ENCODE assay signal across 8 mouse cellular contexts in the genomic region with DNA sequence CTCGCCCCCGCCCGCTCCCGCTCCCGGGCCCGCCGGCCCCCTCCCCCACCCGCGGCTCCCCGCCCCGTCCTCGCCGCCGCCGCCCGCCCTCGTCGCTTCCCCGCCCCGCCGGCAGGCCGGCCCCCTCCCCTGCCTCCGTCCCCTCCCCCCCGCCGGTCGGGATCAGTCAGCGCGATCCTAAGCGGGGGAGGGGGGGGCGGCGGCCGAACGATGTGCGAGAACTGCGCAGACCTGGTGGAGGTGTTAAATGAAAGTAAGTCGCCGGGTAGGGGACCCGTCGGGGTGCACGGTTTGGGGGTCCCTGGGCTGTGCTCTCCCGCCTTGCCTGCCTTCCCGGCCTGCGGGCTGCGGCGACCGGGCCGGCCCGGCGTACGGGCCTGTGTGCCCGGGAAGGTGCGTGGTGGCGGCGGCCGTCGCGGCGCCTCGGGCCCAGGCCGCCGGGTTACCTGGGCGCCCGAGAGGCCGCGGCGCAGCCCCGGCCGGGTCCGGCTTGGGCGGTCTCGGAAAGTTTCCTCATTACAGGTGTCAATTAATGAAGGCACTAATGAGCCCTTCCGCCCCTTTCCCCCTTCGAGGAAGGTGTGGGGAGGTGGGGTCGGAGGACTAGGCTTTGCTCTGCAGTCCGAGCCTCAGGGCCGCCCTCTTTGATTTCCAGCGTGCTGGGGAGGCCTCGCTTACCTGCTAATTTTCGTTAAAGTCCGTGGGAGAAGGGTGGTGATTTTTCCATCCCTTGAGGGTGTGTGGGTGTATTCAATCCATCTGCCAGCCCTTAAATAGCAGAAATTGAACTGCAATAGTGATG. TPM values are rescaled to one million over a fixed set of nuclear protein-coding genes. Genes with fewer than 3 reads are reported as not detected.
DNase-seq lines count a peak whose midpoint lies in the region; ATAC-seq and TF ChIP-seq lines count a peak whose summit lies in the region.

A gene (plus strand): TSS at position 132 of the 802 bp plus-strand sequence.

- H3K4me3 ChIP-seq in embryonic fibroblast, embryonic 13.5 days (ENCODE audit: insufficient read depth, low read length) = peak within 1 kb of the TSS; percentile 80
- H3K4me3 ChIP-seq in heart, embryonic 10.5 days = peak within 1 kb of the TSS; percentile 92
- peak within 1 kb of the TSS; percentile 98 for H3K4me3 ChIP-seq in kidney, embryonic 15.5 days (replicated peaks)
- peak within 1 kb of the TSS; percentile 97 for H3K4me3 ChIP-seq in liver, embryonic 12.5 days
- peak within 1 kb of the TSS; percentile 80 for H3K4me3 ChIP-seq in stomach, embryonic 14.5 days (ENCODE audit: low read depth, low read length)

- ATAC-seq in kidney, embryonic 15.5 days (replicated peaks; ENCODE audit: low FRiP score) = peak; percentile 74
- peak; percentile 65 for ATAC-seq in liver, embryonic 12.5 days
- ATAC-seq in stomach, embryonic 14.5 days (ENCODE audit: insufficient number of reproducible peaks, insufficient read depth, low FRiP score, low read depth) = no peak; the same call in 1 of the 2 replicates

- peak; percentile 28; the same call in 1 of the 2 replicates for TF ChIP-seq POLR2A in embryonic fibroblast, embryonic 13.5 days (IDR thresholded peaks at IDR 0.05; ENCODE audit: low read depth, low read length)

- peak within 1 kb of the TSS; percentile 95 for H3K27ac ChIP-seq in embryonic fibroblast, embryonic 13.5 days (ENCODE audit: insufficient read depth, low read length)
- peak within 1 kb of the TSS; percentile 99 for H3K27ac ChIP-seq in heart, embryonic 10.5 days
- peak within 1 kb of the TSS; percentile 99 for H3K27ac ChIP-seq in kidney, embryonic 15.5 days
- H3K27ac ChIP-seq in liver, embryonic 12.5 days = peak within 1 kb of the TSS; percentile 99
- peak within 1 kb of the TSS; percentile 99 for H3K27ac ChIP-seq in stomach, embryonic 14.5 days (ENCODE audit: low read length)

- WGBS in heart, embryonic 10.5 days = under 1% methylated on average over 64 of the region's 80 CpGs
- under 1% methylated on average over 48 of the region's 80 CpGs for WGBS in kidney, embryonic 15.5 days
- WGBS in liver, embryonic 12.5 days (ENCODE audit: insufficient replicate concordance) = under 1% methylated on average over 46 of the region's 80 CpGs
- WGBS in stomach, embryonic 14.5 days = under 1% methylated on average over 63 of the region's 80 CpGs

- H3K36me3 ChIP-seq in heart, embryonic 10.5 days = peaks cover 10% of the 10 kb centered on the region; the same call in 1 of the 2 replicates
- H3K36me3 ChIP-seq in kidney, embryonic 15.5 days = peaks cover 5% of the 10 kb centered on the region
- H3K36me3 ChIP-seq in liver, embryonic 12.5 days = peaks cover 14% of the 10 kb centered on the region; the same call in 1 of the 2 replicates
- H3K36me3 ChIP-seq in stomach, embryonic 14.5 days (ENCODE audit: control insufficient read depth, insufficient read depth, low read length) = no peaks in the 10 kb centered on the region

- 0 out of 2 replicates have a peak, but pooled peaks cover 2% of the 10 kb centered on the region for H3K4me1 ChIP-seq in embryonic fibroblast, embryonic 13.5 days (ENCODE audit: control insufficient read depth, insufficient read depth, low read length)
- peaks cover 10% of the 10 kb centered on the region; the same call in 1 of the 2 replicates for H3K4me1 ChIP-seq in heart, embryonic 10.5 days
- peaks cover 13% of the 10 kb centered on the region for H3K4me1 ChIP-seq in kidney, embryonic 15.5 days
- peaks cover 41% of the 10 kb centered on the region for H3K4me1 ChIP-seq in liver, embryonic 12.5 days
- H3K4me1 ChIP-seq in stomach, embryonic 14.5 days (ENCODE audit: control insufficient read depth, insufficient read depth, low read length) = peaks cover 9% of the 10 kb centered on the region

- H3K9ac ChIP-seq in kidney, embryonic 15.5 days = peak within 1 kb of the TSS; percentile 96
- peak within 1 kb of the TSS; percentile 98 for H3K9ac ChIP-seq in liver, embryonic 12.5 days
- peak within 1 kb of the TSS; percentile 93 for H3K9ac ChIP-seq in stomach, embryonic 14.5 days (replicated peaks; ENCODE audit: low read depth, low read length)

- TF ChIP-seq CTCF in embryonic fibroblast, embryonic 13.5 days (IDR thresholded peaks at IDR 0.05; ENCODE audit: borderline replicate concordance, insufficient read depth, low read length) = no peak

- peak within 1 kb of the TSS; percentile 65 for H3K4me2 ChIP-seq in kidney, embryonic 15.5 days
- H3K4me2 ChIP-seq in liver, embryonic 12.5 days = peak within 1 kb of the TSS; percentile 82
- H3K4me2 ChIP-seq in stomach, embryonic 14.5 days (replicated peaks; ENCODE audit: low read depth, low read length) = peak within 1 kb of the TSS; percentile 62

- H3K27me3 ChIP-seq in heart, embryonic 10.5 days (ENCODE audit: insufficient read depth, poor library complexity, severe bottlenecking) = no peaks in the 10 kb centered on the region
- H3K27me3 ChIP-seq in kidney, embryonic 15.5 days = no peaks in the 10 kb centered on the region
- H3K27me3 ChIP-seq in liver, embryonic 12.5 days (replicated peaks) = no peaks in the 10 kb centered on the region
- H3K27me3 ChIP-seq in stomach, embryonic 14.5 days (ENCODE audit: control insufficient read depth, insufficient read depth, low read length) = no peaks in the 10 kb centered on the region

- peak; percentile 56 to 65 for DNase-seq in B cell, adult 2 months
- peak; percentile 56 for DNase-seq in adrenal gland, postnatal 4 days (ENCODE audit: low spot score in 2 of 2)
- DNase-seq in heart, embryonic 10.5 days (ENCODE audit: low spot score) = peak; percentile 88
- DNase-seq in natural killer cell, adult 2 months (ENCODE audit: low spot score in 2 of 2) = peak; percentile 33 to 44

- H3K9me3 ChIP-seq in heart, embryonic 10.5 days = no peaks in the 10 kb centered on the region
- H3K9me3 ChIP-seq in kidney, embryonic 15.5 days (replicated peaks) = no peaks in the 10 kb centered on the region
- H3K9me3 ChIP-seq in liver, embryonic 12.5 days (replicated peaks) = no peaks in the 10 kb centered on the region
- no peaks in the 10 kb centered on the region for H3K9me3 ChIP-seq in stomach, embryonic 14.5 days (ENCODE audit: control insufficient read depth, low read depth, low read length)

RNA-seq across cellular contexts. Expression of the gene that starts here (rescaled TPM):
- total RNA-seq in adrenal gland, postnatal 4 days (2021) = 10 to 100 TPM; 59.1 to 72.1 TPM
- 98.3 and 114 TPM in 2 replicates for polyA plus RNA-seq in embryonic fibroblast, embryonic 13.5 days (2011; ENCODE audit: insufficient read length, low read depth, missing spikeins)
- 17.8 and 20.8 TPM in 2 replicates for polyA plus RNA-seq in heart, embryonic 10.5 days (2016; fragmentation: Nextera tagmentation; extraction: Ambion mirVana)
- 25.6 and 27.5 TPM in 2 replicates for polyA plus RNA-seq in kidney, embryonic 15.5 days (2015; fragmentation: Nextera tagmentation; extraction: Ambion mirVana)
- polyA plus RNA-seq in liver, embryonic 12.5 days (2016; fragmentation: Nextera tagmentation; extraction: Ambion mirVana) = 10.7 and 14.4 TPM in 2 replicates
- polyA plus RNA-seq in stomach, embryonic 14.5 days (2014; fragmentation: Nextera tagmentation; extraction: Ambion mirVana) = 44.6 and 46.2 TPM in 2 replicates
